Mouse (Mus musculus): ENCODE measurements around the gene Mgll.

The Mgll gene

GRCm38 (mm10) chr6:88800735-88801134 is 76.5 kb downstream of the Mgll start:
- DNase-seq (ENCODE audit: low spot score in 2 of 2), result no peak

DNA sequence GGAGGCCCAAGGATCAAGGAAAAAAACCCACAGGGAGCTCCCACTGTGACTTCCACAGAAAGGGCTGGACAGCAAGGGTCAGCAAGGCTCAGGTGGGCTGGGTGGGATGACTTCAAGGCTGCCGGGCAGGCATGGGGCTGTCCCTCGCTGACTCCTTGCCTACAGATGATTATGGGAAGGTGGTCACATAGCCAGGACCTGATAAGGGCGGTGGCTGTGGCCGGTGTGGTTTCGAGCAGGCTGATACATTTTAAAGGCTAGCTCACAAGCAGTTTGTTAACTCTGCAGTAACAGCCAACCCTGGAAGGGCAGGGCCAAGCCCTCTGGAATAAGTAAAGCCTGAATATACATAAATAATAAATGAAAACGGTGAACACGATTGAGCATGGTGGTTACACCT is 78.8 kb downstream of the Mgll start:
- DNase-seq (ENCODE audit: low spot score in 2 of 2), result no peak

GRCm38 (mm10) chr6:88803957-88804695 is 79.9 kb downstream of the Mgll start:
- DNase-seq (ENCODE audit: low spot score in 2 of 2), result no peak

GRCm38 (mm10) chr6:88804966-88805577 is 80.9 kb downstream of the Mgll start:
- no peak for DNase-seq (ENCODE audit: low spot score in 2 of 2)

GRCm38 (mm10) chr6:88809091-88810037 is 85.2 kb downstream of the Mgll start:
- DNase-seq (ENCODE audit: low spot score in 2 of 2), result no peak

GRCm38 (mm10) chr6:88810291-88810690 is 86.1 kb downstream of the Mgll start:
- DNase-seq (ENCODE audit: low spot score in 2 of 2), result no peak

- DNase-seq (ENCODE audit: low spot score in 2 of 2), result no peak
Observed at GRCm38 (mm10) chr6:88811396-88811795, 87.2 kb downstream of the Mgll start.

- no peak for DNase-seq (ENCODE audit: low spot score in 2 of 2)
Observed at GRCm38 (mm10) chr6:88811880-88812400, 87.7 kb downstream of the Mgll start.

DNA sequence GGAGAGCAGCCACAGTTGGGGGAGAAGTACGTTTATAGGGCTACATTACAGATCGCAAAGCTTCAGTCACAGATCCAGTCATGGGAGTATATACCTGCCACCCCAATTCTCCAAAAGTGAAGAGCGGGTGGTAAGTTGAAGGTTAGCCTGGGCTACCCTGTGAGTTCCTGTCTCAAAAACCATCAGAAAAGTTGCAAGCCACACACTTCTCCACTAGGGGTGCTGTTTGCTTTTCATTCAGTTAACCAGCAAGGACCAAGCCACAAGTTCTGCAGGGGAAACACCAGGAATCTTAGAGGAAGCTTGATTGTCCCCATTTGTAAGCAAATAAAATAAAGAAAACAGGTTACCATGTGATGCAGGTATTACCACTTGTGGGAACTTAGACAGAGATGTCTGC is 88.7 kb downstream of the Mgll start:
- DNase-seq (ENCODE audit: low spot score in 2 of 2), result no peak

DNA sequence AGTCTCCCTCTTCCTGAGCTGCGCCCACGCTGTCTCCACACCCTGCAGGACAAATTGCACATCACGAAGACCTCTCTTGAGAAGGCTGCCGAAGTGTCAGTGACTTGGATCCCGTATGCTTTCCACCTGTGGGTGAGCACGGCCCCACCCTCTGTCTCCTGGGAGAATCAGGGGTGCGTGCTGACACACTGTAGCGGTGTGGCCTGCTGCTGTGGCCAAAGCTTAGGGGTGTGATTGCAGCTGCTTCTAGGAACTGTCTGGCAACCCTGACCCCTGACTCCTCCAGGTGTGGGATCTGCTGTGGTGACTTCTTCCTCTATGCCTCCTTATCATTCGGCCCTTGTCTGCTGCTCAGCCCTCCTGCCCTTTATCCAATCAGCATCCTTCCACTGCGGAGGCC is 89.6 kb downstream of the Mgll start:
- DNase-seq (ENCODE audit: low spot score in 2 of 2), result no peak

DNA sequence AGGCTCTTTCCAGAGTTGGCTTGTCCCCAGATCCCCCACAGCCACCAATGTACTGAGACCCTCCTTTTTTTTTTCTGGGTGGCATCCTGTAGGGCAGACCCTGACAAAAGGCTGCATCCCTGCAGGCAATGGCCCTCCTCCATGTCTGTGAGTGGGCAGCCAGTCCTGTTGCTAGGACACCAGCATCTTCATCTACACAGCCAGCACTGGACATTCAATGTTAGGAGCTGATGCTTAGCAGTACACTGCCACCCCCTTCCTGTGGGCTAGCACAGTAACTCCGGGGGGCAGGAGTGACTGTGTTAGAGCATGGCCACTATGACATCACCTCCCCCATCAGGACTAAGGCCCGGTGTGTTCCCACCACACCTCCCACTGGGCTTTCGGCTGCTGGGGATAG is 90.8 kb downstream of the Mgll start:
- DNase-seq (ENCODE audit: low spot score in 2 of 2), result no peak

DNA sequence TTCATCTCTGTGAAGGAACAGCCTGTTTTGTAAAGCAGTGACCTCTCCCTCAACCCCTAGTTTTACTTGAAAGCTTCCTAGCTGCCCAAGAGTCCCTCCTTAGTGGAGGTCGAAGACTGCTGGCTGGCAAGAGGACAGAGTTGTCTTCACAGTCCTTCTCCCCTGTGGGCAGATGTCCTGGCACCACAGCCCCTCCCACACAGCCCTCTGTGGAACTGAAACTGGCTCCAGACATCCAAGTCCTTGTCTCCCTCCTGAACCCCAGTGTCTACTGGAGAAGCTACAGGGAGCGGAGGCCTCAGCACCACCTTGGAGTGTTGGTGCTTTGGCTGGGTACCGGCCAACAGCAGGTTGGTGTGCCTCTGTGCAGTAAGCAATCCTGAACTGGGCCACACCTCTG is 91.3 kb downstream of the Mgll start:
- no peak for DNase-seq (ENCODE audit: low spot score in 2 of 2)

GRCm38 (mm10) chr6:88816913-88817312 is 92.7 kb downstream of the Mgll start:
- no peak for DNase-seq (ENCODE audit: low spot score in 2 of 2)

DNA sequence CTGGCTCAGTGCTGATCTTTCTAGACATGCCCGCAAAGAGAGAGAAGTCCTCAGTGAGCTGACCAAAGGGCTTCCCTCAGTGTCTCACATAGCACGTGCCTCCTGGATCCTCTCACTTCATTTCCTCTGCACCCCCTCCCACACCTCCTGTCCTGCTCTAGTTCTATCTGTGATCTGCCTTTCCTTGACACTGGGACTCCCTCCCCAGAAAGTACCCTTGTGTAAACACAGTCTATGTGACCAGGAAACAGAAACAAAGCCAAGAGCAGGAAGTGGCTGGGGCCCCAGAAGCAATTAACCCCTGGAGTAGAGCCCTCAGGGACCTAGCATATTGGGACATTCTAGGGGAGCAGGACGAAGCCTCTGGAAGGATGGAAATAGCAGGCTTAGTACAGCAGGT is 96.6 kb downstream of the Mgll start:
- DNase-seq (ENCODE audit: low spot score in 2 of 2), result no peak

DNA sequence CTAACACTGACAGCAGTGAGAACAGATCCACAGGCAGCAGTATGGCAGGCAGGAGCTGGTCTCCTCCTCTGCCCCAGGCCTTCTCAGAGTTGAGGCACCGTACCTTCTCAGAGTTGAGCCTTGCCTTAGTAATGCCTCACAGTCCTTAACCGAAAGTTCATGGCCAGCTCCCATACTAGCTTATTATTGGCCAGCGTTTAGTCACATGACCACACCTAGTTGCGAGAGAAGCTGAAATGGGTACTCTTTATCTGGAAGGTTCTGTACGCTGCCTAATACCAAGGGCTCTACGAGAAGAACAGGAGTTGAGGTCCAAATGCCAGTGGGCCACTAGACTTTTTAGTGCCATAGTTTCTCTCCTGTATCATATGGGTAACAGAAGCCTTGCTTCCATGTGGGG is 97.1 kb downstream of the Mgll start:
- DNase-seq (ENCODE audit: low spot score in 2 of 2), result no peak

DNA sequence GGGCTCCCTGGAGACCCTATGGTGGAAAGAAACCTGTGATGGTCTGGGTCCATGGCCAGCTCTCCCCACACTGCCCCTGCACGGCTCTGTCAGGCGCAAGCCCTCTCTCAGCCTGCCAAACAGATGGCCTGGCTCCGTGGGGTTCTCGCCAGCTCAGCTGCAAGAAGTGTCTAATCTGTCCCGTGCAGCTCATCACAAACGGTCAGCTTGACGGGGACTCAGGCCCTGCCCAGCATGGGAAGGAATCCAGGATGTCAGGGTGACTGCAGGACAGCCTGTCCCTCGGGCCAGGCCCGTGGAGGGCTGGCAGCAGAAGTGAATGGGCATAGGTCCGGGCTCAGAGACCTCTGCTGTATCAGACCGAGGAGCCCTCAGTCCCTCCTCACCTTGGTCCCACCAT is 97.7 kb downstream of the Mgll start:
- no peak for DNase-seq (ENCODE audit: low spot score in 2 of 2)

DNA sequence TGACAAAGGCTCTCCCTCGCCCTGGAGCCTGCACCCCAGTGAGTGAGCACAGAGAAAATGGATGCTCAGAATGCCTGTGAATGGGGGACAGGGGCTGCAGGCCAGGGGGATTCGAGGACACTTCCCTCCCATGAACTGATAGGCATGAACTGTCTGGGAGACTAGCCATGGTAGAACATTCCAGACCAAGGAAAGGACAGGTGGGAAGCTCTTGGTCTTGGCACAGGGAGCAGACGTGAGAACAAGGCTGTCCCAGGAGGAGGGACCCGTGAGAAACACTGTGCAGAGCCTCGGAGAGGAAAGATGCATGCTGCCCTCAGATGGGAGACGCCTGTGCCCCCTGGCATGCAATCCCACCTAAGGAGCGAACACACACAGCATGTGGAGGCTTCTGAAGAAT is 100.0 kb downstream of the Mgll start:
- no peak for DNase-seq (ENCODE audit: low spot score in 2 of 2)

DNA sequence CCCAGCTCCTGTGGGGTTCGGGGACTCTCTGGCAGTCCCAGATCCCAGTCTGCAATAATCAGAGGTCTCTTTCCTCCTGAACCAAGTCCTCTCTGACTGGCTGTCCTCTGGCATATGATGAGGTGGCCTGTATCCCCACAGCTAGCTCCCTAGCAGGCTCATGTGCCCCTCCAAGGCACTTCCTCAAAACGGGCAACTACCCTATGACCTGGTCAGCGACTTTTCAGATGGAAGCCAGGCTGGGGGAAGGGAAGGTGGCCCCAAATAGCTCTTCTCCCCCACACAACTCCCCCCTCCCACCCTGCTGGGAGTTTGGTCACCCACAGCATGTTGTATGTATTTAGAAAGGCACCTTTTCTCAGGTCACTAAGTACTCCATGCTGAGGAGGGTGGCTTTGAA is 101.9 kb downstream of the Mgll start:
- DNase-seq (ENCODE audit: low spot score in 2 of 2), result no peak

- DNase-seq (ENCODE audit: low spot score in 2 of 2), result no peak
Observed at GRCm38 (mm10) chr6:88826545-88826944, 102.3 kb downstream of the Mgll start.

DNA sequence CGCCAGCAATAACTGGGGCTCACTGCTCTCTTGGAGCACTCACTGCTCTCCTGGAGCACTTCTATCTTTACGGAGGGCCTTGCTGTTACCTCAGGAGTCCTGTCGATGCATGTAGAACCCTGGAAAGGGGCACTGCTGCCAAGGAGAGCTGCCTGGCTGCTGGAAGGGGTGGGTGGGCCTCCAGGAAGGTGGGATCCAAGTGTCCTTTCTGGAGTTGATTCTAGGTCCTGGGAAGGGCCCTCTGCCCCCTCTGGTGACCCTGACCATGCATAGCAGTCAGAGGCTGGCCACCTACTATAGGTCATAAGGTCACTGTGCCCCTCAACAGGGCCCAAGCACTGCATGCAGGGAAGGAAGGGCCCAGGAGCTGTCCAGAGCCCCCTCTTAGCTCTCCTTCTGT is 102.8 kb downstream of the Mgll start:
- no peak for DNase-seq (ENCODE audit: low spot score in 2 of 2)

GRCm38 (mm10) chr6:88827395-88828205 is 103.4 kb downstream of the Mgll start:
- DNase-seq (ENCODE audit: low spot score in 2 of 2), result no peak

Measured in spleen, postnatal 14 days (tissue).